Mouse (Mus musculus) CH12.LX (cell line): ENCODE measurements around the gene Vamp9. TPM values are rescaled to one million over a fixed set of nuclear protein-coding genes. Genes with fewer than 3 reads are reported as not detected.

Source experiments
- DNase-seq: peaks from one replicate; pipeline ENCODE4 v3.0.0-alpha.2; 2013; ENCODE audit errors: extremely low read depth
- H3K27ac ChIP-seq: 2 replicates; pipeline ENCODE4 v1.5.1; 2012; ENCODE audit warnings: low read depth, mild to moderate bottlenecking, control low read depth, moderate library complexity; ENCODE audit not compliant: insufficient read depth
- H3K27me3 ChIP-seq: replicated peaks from 2 replicates; pipeline ENCODE3; 2012; ENCODE audit warnings: inconsistent platforms
- H3K36me3 ChIP-seq, 2 experiments: replicated peaks in 1 of 2; 2 replicates each; pipeline versions ENCODE3 to v1.6.1; 2012; ENCODE audit warnings: inconsistent platforms in 1 of 2, low read length in 1 of 2, mild to moderate bottlenecking in 1 of 2, mixed read lengths in 1 of 2, moderate library complexity in 1 of 2; ENCODE audit not compliant: control insufficient read depth in 1 of 2, insufficient read depth in 1 of 2
- H3K4me1 ChIP-seq, 2 experiments: 2 replicates each; pipeline ENCODE4 v1.6.1; 2012; ENCODE audit warnings: inconsistent platforms in 1 of 2, moderate library complexity in 1 of 2; ENCODE audit not compliant: insufficient read depth in 2 of 2, control insufficient read depth in 1 of 2
- H3K4me2 ChIP-seq: 2 replicates; pipeline ENCODE4 v1.6.1; 2012; ENCODE audit warnings: low read depth, mild to moderate bottlenecking, control low read depth; ENCODE audit not compliant: poor library complexity, insufficient read depth, severe bottlenecking
- H3K4me3 ChIP-seq, 3 experiments: fragments of 150-350 bp in 1 of 3; sonication (generic) in 1 of 3; replicated peaks in 1 of 3; 2 replicates each; pipeline versions ENCODE3 to v1.5.1; 2011 to 2012; ENCODE audit warnings: low read depth in 2 of 3, low read length in 2 of 3, mild to moderate bottlenecking in 2 of 3, moderate library complexity in 2 of 3, control low read depth in 1 of 3, improper control_type of control experiment in 1 of 3, inconsistent platforms in 1 of 3, mixed read lengths in 1 of 3; ENCODE audit not compliant: poor library complexity in 1 of 3
- H3K79me2 ChIP-seq: replicated peaks from 2 replicates; pipeline ENCODE4 v1.6.1; 2012; ENCODE audit warnings: mild to moderate bottlenecking, moderate library complexity; ENCODE audit not compliant: control insufficient read depth, poor library complexity, insufficient read depth, severe bottlenecking; ENCODE audit errors: extremely low read depth
- H3K9ac ChIP-seq: 2 replicates; pipeline ENCODE4 v1.6.1; 2012; ENCODE audit warnings: low read depth, mild to moderate bottlenecking, control low read depth, moderate library complexity; ENCODE audit not compliant: insufficient read depth
- H3K9me3 ChIP-seq: replicated peaks from 2 replicates; pipeline ENCODE3; 2012; ENCODE audit warnings: low read length, inconsistent platforms, mixed read lengths
- BHLHE40 ChIP-seq: IDR thresholded peaks from 2 replicates; pipeline ENCODE4 v1.6.1; 2011; ENCODE audit warnings: mild to moderate bottlenecking, low read depth, low read length, improper control_type of control experiment
- CHD1 ChIP-seq: IDR thresholded peaks from 2 replicates; pipeline ENCODE4 v1.6.1; 2012; ENCODE audit warnings: low read depth, low read length, improper control_type of control experiment, inconsistent platforms
- E2F4 ChIP-seq: IDR thresholded peaks from 2 replicates; pipeline ENCODE4 v1.6.1; 2011; ENCODE audit warnings: low read depth, low read length, improper control_type of control experiment; ENCODE audit not compliant: insufficient replicate concordance
- ELF1 ChIP-seq: IDR thresholded peaks from 2 replicates; pipeline ENCODE4 v1.6.1; 2014; ENCODE audit warnings: low read depth, mild to moderate bottlenecking, inconsistent platforms, low read length, improper control_type of control experiment
- ETS1 ChIP-seq: conservative IDR thresholded peaks from 2 replicates; pipeline ENCODE4 v1.6.1; 2012; ENCODE audit warnings: low read depth, mild to moderate bottlenecking, inconsistent platforms, low read length, improper control_type of control experiment, moderate library complexity
- GABPA ChIP-seq: IDR thresholded peaks from 2 replicates; pipeline ENCODE4 v1.6.1; 2012; ENCODE audit warnings: low read depth, low read length, improper control_type of control experiment, inconsistent platforms; ENCODE audit not compliant: insufficient replicate concordance
- HCFC1 ChIP-seq: IDR thresholded peaks from 2 replicates; pipeline ENCODE4 v1.6.1; 2012; ENCODE audit warnings: low read depth, mild to moderate bottlenecking, inconsistent platforms, low read length, improper control_type of control experiment
- IRF4 ChIP-seq: IDR thresholded peaks from 2 replicates; pipeline ENCODE4 v1.6.1; 2014; ENCODE audit warnings: low read depth, mild to moderate bottlenecking, inconsistent platforms, low read length, improper control_type of control experiment
- MAX ChIP-seq: IDR thresholded peaks from 2 replicates; pipeline ENCODE4 v1.6.1; 2011; ENCODE audit warnings: low read length, improper control_type of control experiment
- MAZ ChIP-seq: IDR thresholded peaks from 2 replicates; pipeline ENCODE4 v1.6.1; 2012; ENCODE audit warnings: low read depth, mild to moderate bottlenecking, inconsistent platforms, low read length, improper control_type of control experiment, moderate library complexity
- MEF2A ChIP-seq: IDR thresholded peaks from 2 replicates; pipeline ENCODE4 v1.6.1; 2014; ENCODE audit warnings: low read depth, mild to moderate bottlenecking, inconsistent platforms, low read length, improper control_type of control experiment, borderline replicate concordance
- MXI1 ChIP-seq: IDR thresholded peaks from 2 replicates; pipeline ENCODE4 v1.6.1; 2011; ENCODE audit warnings: mild to moderate bottlenecking, low read depth, low read length, improper control_type of control experiment
- NELFE ChIP-seq: IDR thresholded peaks from 2 replicates; pipeline ENCODE4 v1.6.1; 2011; ENCODE audit warnings: low read depth, low read length, improper control_type of control experiment
- NRF1 ChIP-seq: IDR thresholded peaks from 2 replicates; pipeline ENCODE4 v1.6.1; 2014; ENCODE audit warnings: low read depth, mild to moderate bottlenecking, inconsistent platforms, low read length, improper control_type of control experiment, moderate library complexity
- PAX5 ChIP-seq: IDR thresholded peaks from 2 replicates; pipeline ENCODE4 v1.6.1; 2012; ENCODE audit warnings: low read length, inconsistent platforms, mixed read lengths
- POLR2A ChIP-seq: IDR thresholded peaks from 2 replicates; pipeline ENCODE4 v1.6.1; 2011; ENCODE audit warnings: low read depth, mild to moderate bottlenecking, improper control_type of control experiment, low read length
- SIN3A ChIP-seq: IDR thresholded peaks from 2 replicates; pipeline ENCODE4 v1.6.1; 2012; ENCODE audit warnings: low read length, improper control_type of control experiment, inconsistent platforms
- TCF12 ChIP-seq: IDR thresholded peaks from 2 replicates; pipeline ENCODE4 v1.6.1; 2014; ENCODE audit warnings: low read depth, mild to moderate bottlenecking, inconsistent platforms, low read length, improper control_type of control experiment
- UBTF ChIP-seq: IDR thresholded peaks from 2 replicates; pipeline ENCODE4 v1.6.1; 2012; ENCODE audit warnings: low read depth, mild to moderate bottlenecking, inconsistent platforms, low read length, improper control_type of control experiment, moderate library complexity
- USF1 ChIP-seq: IDR thresholded peaks from 2 replicates; pipeline ENCODE4 v1.6.1; 2014; ENCODE audit warnings: low read depth, mild to moderate bottlenecking, inconsistent platforms, low read length, improper control_type of control experiment
- USF2 ChIP-seq: conservative IDR thresholded peaks from 2 replicates; pipeline ENCODE4 v1.6.1; 2011; ENCODE audit warnings: low read depth, low read length, improper control_type of control experiment
- ZC3H11A ChIP-seq: IDR thresholded peaks from 2 replicates; pipeline ENCODE4 v1.6.1; 2012; ENCODE audit warnings: low read depth, mild to moderate bottlenecking, inconsistent platforms, low read length, improper control_type of control experiment
- ZMIZ1 ChIP-seq: IDR thresholded peaks from 2 replicates; pipeline ENCODE4 v1.6.1; 2012; ENCODE audit warnings: low read depth, mild to moderate bottlenecking, inconsistent platforms, low read length, improper control_type of control experiment
- ZNF384 ChIP-seq: IDR thresholded peaks from 2 replicates; pipeline ENCODE4 v1.6.1; 2012; ENCODE audit warnings: low read depth, low read length, improper control_type of control experiment, inconsistent platforms
- dilution Hi-C: fragments of 300-500 bp; cut with MboI; formaldehyde crosslinking; loops from 2 replicates; pipeline ENCODE4 v1.14.3; 2020; ENCODE audit warnings: low sequenced_read_pairs; ENCODE audit not compliant: extremely low pct_unique_long_range_greater_than_20kb, extremely low pct_ligation_motif_present
- in situ Hi-C: fragments of 300-500 bp; cut with MboI; formaldehyde crosslinking; loops from 3 replicates; pipeline ENCODE4 v1.14.3; 2019; ENCODE audit warnings: low sequenced_read_pairs, low pct_ligation_motif_present, low pct_unique_long_range_greater_than_20kb, mixed read lengths
- polyA plus RNA-seq: library from polyadenylated mRNA; unstranded; fragments of >175 nt; gene quantifications from 2 replicates; pipeline ENCODE4 v1.2.1, GENCODE M21; 2012; ENCODE audit warnings: low read depth; ENCODE audit not compliant: insufficient read length
- total RNA-seq, 2 experiments: library from RNA; depleted of rRNA; stranded (reverse); fragments of 300-350 nt in 1 of 2; fragments of >200 nt in 1 of 2; gene quantifications; 2 replicates each; pipeline ENCODE4 v1.2.3; 2012 to 2014

Vamp9 gene
- total and polyA plus RNA-seq, 3 experiments: not detected

DNA sequence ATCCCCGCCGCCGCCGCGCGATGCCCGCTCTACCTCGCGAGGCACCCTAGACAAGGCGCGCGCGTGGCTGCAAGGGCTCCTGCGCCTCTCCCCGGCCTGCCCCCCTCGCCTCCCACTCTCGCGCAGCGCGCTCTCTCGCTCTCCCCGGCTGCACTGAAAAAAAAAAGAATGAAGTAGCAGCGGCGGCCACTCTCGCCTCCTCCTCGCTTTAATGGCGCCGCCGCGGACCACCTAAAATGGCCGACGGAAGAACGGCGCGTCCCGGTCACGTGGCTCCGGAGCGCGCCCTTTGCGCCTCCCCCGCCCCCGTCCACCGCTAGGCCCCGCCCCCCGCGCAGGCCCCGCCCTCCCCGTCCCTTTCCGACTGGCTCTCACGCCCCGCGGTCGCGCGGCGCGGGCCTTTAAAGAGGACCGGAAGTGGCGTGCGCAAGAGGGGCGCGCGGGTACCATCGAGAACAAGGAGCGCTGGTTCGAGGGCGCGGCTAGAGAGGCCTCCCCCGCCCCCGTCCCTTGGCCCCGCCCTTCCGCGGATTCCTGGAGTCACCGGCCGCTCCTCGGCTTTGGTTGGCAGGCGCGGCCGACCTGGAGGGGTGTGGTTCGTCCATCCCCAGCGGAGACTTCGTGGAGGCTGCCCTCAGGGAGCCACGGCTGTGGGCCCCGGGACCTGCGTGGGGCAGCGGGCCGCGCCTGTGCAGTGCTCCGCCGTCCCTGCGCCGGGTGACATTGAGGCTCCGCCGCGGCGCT lies 72.8 kb downstream of the Vamp9 start, which contains the start of the genes Hnrnpd and 4930524J08Rik:
Gene Hnrnpd (minus strand): TSS at position 240 of the 744 bp plus-strand sequence.
Gene 4930524J08Rik (plus strand): TSS at position 363 of the 744 bp plus-strand sequence.
- Histone ChIP-seq H3K9me3 (peaks cover 3% of the 10 kb centered on the region), H3K27ac (peak within 1 kb of the TSS; percentile 97), H3K4me2 (peak within 1 kb of the TSS; percentile 94), H3K9ac (peak within 1 kb of the TSS; percentile 100), H3K27me3 (no peaks in the 10 kb centered on the region), H3K36me3 (peaks cover 2 to 19% of the 10 kb centered on the region in 2 experiments), H3K4me1 (peaks cover 4 to 24% of the 10 kb centered on the region in 2 experiments; a peak in 3 of 4 replicates), H3K4me3 (peak within 1 kb of the TSS; percentile 74 to 99 (median 97)), H3K79me2 (peaks cover 45% of the 10 kb centered on the region)
- DNase-seq: peak; percentile 94
- in situ Hi-C loops (no loop called here), dilution Hi-C loops (no loop called here)
- TF ChIP-seq GABPA (no peak), ZNF384 (no peak), ZC3H11A (peak; percentile 75), E2F4 (no peak), TCF12 (peak; percentile 54; the same call in 1 of the 2 replicates), UBTF (peak; percentile 66; the same call in 1 of the 2 replicates), MXI1 (peak; percentile 91), USF1 (peak; percentile 86), CHD1 (0 out of 2 replicates have a peak, but pooled peaks have one; percentile 32), MEF2A (no peak), BHLHE40 (peak; percentile 75), NRF1 (peak; percentile 76), MAZ (peak; percentile 89), NELFE (peak; percentile 40; the same call in 1 of the 2 replicates), SIN3A (peak; percentile 61; the same call in 1 of the 2 replicates), PAX5 (no peak), ZMIZ1 (no peak; the same call in 1 of the 2 replicates), POLR2A (peak; percentile 71), HCFC1 (peak; percentile 75), ELF1 (peak; percentile 84), IRF4 (peak; percentile 31; the same call in 1 of the 2 replicates), MAX (peak; percentile 51; the same call in 1 of the 2 replicates), USF2 (peak; percentile 55; the same call in 1 of the 2 replicates), ETS1 (0 out of 2 replicates have a peak, but pooled peaks have one; percentile 25)
